Mouse (Mus musculus) bone marrow macrophage, adult 2 months (primary cell): ENCODE measurements around the gene Adam12.

Source experiments
- CTCF ChIP-seq: IDR thresholded peaks from 2 replicates; pipeline ENCODE4 v1.5.1; 2012; ENCODE audit warnings: low read depth, mild to moderate bottlenecking, low read length, moderate library complexity
- POLR2A ChIP-seq: IDR thresholded peaks from 2 replicates; pipeline ENCODE4 v1.6.1; 2012; ENCODE audit warnings: mild to moderate bottlenecking, low read depth, low read length, borderline replicate concordance

DNA sequence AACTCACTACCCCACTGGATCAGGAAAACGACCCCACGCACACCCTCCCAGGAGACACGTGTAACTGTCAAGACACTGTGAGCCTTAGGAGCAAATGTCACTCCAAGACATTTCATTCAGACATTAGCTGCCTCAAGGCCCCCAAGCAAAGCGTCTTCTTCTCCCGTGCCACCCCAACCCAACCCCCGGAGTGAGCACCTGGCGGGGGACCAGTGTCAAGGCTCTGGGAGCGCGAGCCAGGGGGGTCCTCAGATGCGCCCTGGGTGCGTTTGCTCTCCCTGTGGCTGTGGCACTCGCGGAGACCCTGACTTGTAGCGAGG, 7.6 kb downstream of the Adam12 start:
- no peak for TF ChIP-seq POLR2A
- TF ChIP-seq CTCF = no peak
